Mouse (Mus musculus) common myeloid progenitor, adult 5-6 weeks (primary cell): Measurements from ENCODE around the gene Otud1. TPM values are rescaled to one million over a fixed set of nuclear protein-coding genes. Genes with fewer than 3 reads are reported as not detected.
A peak's percentile ranks its signal among the peaks of the same experiment; 100 is the strongest.

Experiments
- ATAC-seq: replicated peaks from 2 replicates; pipeline ENCODE4 v1.8.0; 2016; ENCODE audit warnings: low read depth, mild to moderate bottlenecking, moderate TSS enrichment, inconsistent platforms; ENCODE audit not compliant: poor library complexity, severe bottlenecking
- total RNA-seq: library from RNA; stranded (forward); fragments of 200-1000, 187-1606 nt; gene quantifications from 2 replicates; pipeline ENCODE4 v1.2.3, GENCODE M21; 2017

Gene Otud1
- 4.0 and 8.9 TPM in 2 replicates for total RNA-seq

DNA sequence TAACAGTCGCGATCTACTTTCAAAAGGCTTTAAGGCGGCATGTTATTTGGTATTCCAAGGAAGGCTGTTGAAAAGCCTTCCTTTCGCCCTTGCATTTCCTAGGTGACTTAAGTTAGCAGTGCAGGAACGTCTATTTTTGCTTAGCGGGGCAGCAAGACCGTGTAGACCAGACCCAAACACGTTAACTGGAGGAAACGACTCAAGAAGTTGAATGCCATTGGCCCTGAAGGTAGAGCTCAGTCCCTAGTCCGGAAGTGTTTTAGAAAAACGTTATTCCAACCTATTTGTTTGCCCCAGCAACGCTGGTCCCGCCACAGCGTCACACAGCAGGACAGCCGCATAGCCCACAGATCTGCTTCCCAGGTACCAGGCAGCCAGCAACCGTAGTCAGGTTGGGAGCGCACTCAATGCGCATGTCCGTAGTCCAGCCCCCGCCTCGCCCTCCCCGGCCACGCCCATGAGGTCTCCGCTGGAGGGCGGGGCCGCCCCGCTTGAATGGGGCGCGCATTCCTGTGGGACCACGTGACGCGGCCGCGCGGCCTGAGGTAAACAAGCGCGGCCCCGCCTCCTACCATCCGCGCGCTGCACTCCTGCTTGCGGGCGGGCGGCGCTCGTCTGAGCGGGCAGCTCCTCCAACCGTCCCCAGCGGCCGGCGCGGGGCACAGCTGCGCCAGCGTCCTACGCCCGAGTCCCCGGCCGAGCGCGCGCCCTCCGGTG is at the start of gene Otud1:
Otud1 (plus strand) TSS at position 595 of the 717 bp plus-strand sequence.
- ATAC-seq = peak; percentile 76

GRCm38 (mm10) chr2:19607852-19608251 is 49.7 kb upstream of the Otud1 start:
- no peak for ATAC-seq

DNA sequence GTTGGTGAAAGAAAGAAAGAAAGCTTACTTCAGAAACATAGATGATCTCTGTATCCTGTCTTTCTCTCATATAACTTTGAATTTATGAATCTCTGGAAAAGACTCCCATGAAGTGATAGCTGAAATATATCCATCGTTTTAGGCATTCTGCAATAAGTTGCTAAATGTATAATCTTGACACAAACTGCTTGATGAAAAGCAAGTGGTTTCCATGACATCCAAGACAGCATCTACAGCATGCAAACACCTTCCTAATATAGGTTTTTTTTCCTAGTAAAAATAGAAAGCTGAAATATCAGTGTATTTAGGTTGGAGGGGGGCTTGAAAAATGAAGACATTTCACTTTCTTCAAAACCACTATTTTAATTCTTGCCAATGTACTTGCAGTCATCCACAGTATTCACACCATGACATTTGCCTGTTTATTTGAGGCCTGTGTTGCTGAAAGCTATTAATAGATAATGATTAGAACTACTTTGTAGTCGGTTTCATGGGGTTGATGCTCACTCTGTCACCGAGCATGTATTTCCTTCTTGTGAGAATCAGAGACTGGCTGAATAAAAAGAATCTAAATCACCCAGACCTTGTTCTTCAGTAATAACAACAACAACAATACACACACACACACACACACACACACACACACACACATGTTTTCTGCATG is 49.0 kb upstream of the Otud1 start:
- no peak for ATAC-seq

- ATAC-seq = no peak
Measured at GRCm38 (mm10) chr2:19622041-19622440, 35.5 kb upstream of the Otud1 start.

GRCm38 (mm10) chr2:19627044-19627443 is 30.5 kb upstream of the Otud1 start:
- peak; percentile 59 for ATAC-seq

- peak; percentile 68 for ATAC-seq
Measured at GRCm38 (mm10) chr2:19627920-19628608, 29.5 kb upstream of the Otud1 start.

GRCm38 (mm10) chr2:19630544-19630943 is 27.0 kb upstream of the Otud1 start:
- peak; percentile 54 for ATAC-seq

DNA sequence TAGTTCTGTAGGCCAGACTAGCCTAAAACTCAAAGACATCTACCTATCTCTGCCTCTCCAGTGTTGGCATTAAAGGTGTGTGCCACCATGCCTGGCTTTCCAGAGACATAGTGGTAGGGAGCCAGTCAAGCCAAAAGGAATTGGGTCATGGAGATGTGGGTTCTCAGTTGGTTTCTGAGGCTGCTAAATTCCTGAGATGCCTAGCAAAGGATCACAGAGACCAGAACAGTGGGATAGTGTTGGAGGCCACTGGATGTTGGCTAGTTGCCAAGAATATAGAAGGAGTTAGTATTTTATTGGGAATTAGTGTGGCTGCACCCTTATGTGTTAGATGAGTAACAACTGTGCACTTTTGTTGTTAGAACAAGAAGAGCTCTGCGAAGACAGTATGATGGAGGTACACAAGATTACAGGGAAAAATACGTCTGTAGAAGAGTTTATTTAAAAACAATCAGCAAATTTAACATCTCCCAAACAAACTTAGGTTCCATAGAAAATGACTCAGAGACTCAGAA is 24.1 kb upstream of the Otud1 start:
- no peak for ATAC-seq

DNA sequence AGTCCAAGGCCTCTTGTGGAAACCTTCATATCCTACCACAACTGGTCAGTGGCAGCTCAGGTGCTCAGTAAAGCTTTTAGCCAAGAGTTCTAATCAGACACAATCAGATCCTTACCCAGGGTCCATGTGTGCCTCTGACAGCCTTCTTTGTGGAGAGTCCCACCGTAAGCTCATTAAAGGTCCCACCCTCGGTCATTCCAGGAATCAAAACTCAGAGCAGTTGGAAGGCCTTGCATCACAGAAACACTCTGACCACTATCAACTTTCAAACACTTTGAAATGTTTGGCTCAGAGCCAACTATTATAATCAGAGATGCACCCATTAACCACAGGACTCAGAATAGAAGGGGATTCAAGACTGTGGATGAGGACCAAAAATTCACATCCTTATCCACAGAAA is 12.4 kb upstream of the Otud1 start:
- ATAC-seq = no peak

DNA sequence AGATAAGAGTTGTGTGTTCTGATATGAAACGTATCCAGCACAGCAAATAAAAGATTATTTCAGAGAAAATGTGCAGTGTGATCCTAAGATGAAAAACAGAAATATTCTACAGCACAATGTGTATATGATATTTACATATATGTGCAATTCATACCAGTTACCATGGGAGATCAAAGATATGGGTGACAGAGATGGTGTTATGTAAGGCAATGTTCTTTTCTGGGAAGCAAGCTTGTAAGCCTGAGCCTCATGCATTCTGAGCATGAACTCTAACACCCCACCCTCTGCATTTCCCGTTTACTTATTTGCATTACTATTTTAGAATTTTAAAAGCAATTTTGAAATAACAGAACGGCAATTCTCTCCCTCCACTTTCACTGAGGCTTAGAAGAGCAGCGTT is 11.4 kb upstream of the Otud1 start:
- no peak for ATAC-seq

- no peak for ATAC-seq
Measured at GRCm38 (mm10) chr2:19646910-19647309, 10.6 kb upstream of the Otud1 start.

GRCm38 (mm10) chr2:19656436-19656835 is 1.1 kb upstream of the Otud1 start:
- ATAC-seq = no peak

- ATAC-seq = no peak
Measured at GRCm38 (mm10) chr2:19657881-19658589, 483 bp downstream of the Otud1 start.

GRCm38 (mm10) chr2:19658661-19659384 is 1.3 kb downstream of the Otud1 start:
- peak; percentile 8; the same call in 1 of the 2 replicates for ATAC-seq

GRCm38 (mm10) chr2:19660875-19661274 is 3.3 kb downstream of the Otud1 start:
- ATAC-seq = no peak

- ATAC-seq = no peak
Measured at GRCm38 (mm10) chr2:19663146-19663848, 5.7 kb downstream of the Otud1 start.

- ATAC-seq = no peak
Measured at GRCm38 (mm10) chr2:19664147-19664546, 6.6 kb downstream of the Otud1 start.

GRCm38 (mm10) chr2:19664555-19665475 is 7.3 kb downstream of the Otud1 start:
- ATAC-seq = no peak
